Mouse (Mus musculus) forebrain, embryonic 11.5 days (tissue): Measurements from ENCODE around the gene Pmm2. TPM values are rescaled to one million over a fixed set of nuclear protein-coding genes. Genes with fewer than 3 reads are reported as not detected.
A peak's percentile ranks its signal among the peaks of the same experiment; 100 is the strongest.

Source experiments
- ATAC-seq: fragments of 200-750 bp; cut with Nextera tagmentation; replicated peaks from 2 replicates; pipeline ENCODE4 v1.8.0; 2017; ENCODE audit warnings: moderate TSS enrichment; ENCODE audit not compliant: low FRiP score
- DNase-seq: peaks from one replicate; pipeline ENCODE4 v3.0.0-alpha.2; 2017; ENCODE audit warnings: low spot score
- H3K27ac ChIP-seq: fragments of 300-500 bp; sonication (generic); 2 replicates; pipeline ENCODE4 v1.5.1; 2014; ENCODE audit warnings: low read depth, low read length
- H3K27me3 ChIP-seq: fragments of 300-500 bp; sonication (generic); 2 replicates; pipeline ENCODE4 v1.6.1; 2014; ENCODE audit warnings: mild to moderate bottlenecking, low read length, mixed read lengths; ENCODE audit not compliant: control insufficient read depth, insufficient read depth
- H3K36me3 ChIP-seq: fragments of 300-500 bp; sonication (generic); 2 replicates; pipeline ENCODE4 v1.6.1; 2014; ENCODE audit warnings: mild to moderate bottlenecking, low read length, moderate library complexity, mixed read lengths; ENCODE audit not compliant: control insufficient read depth, insufficient read depth
- H3K4me1 ChIP-seq: fragments of 300-500 bp; sonication (generic); replicated peaks from 2 replicates; pipeline ENCODE4 v1.6.1; 2014; ENCODE audit warnings: low read length, mixed read lengths; ENCODE audit not compliant: control insufficient read depth, insufficient read depth
- H3K4me2 ChIP-seq: fragments of 300-500 bp; sonication (generic); 2 replicates; pipeline ENCODE4 v1.6.1; 2014; ENCODE audit warnings: low read depth, mild to moderate bottlenecking, low read length, moderate library complexity, mixed read lengths; ENCODE audit not compliant: severe bottlenecking
- H3K4me3 ChIP-seq: fragments of 300-500 bp; sonication (generic); 2 replicates; pipeline ENCODE4 v1.5.1; 2014; ENCODE audit warnings: low read depth, low read length
- H3K9ac ChIP-seq: fragments of 300-500 bp; sonication (generic); 2 replicates; pipeline ENCODE4 v1.6.1; 2014; ENCODE audit warnings: low read length
- H3K9me3 ChIP-seq: fragments of 300-500 bp; sonication (generic); 2 replicates; pipeline ENCODE4 v1.6.1; 2016; ENCODE audit warnings: low read length, mixed read lengths; ENCODE audit not compliant: control insufficient read depth
- WGBS: fragments of 180-500 bp; shearing (Covaris S2); extraction: QIAGEN DNeasy Blood & Tissue Kit; methylation state at CpG from one replicate; pipeline ENCODE4 v1.1.7; 2014; 5-methylcytosine and 5-hydroxymethylcytosine counted together
- polyA plus RNA-seq: library from polyadenylated mRNA; unstranded; fragments of >200 nt; fragmentation: Nextera tagmentation; extraction: Ambion mirVana; gene quantifications from 2 replicates; pipeline ENCODE4 v1.2.1, GENCODE M21; 2014

Pmm2 gene
- polyA plus RNA-seq, 1 experiment from 2014 or later: 43.8 TPM

DNA sequence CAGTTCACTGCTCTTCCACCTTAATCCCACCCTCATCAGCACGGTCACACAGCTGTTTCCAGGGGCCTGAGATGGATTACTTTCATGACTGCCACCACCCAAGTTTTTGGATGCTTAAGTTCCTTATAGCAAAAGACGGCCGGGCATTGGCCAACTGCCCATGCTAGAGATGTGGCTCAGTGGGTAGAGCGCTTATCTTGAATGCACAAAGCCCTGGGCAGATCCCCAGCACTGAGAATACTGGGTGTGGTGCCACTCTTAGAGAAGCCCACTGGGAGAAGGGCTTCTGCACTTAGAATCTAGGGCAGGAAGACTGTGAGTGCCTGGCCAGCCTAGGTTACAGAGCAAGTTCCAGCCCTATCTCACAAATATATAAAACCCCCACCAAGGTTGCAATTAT lies 41.2 kb downstream of the Pmm2 start:
- H3K9ac ChIP-seq: no peak overlapping the region
- 87% methylated on average over 4 of the region's 4 CpGs for WGBS
- ATAC-seq (no peak), DNase-seq (no peak)
- peaks cover 2% of the 10 kb centered on the region; the same call in 1 of the 2 replicates for H3K27me3 ChIP-seq
- no peaks in the 10 kb centered on the region for H3K4me1 ChIP-seq
- no peak overlapping the region for H3K4me2 ChIP-seq
- H3K27ac ChIP-seq: no peak overlapping the region
- H3K4me3 ChIP-seq: no peak overlapping the region
- no peaks in the 10 kb centered on the region for H3K36me3 ChIP-seq
- no peaks in the 10 kb centered on the region for H3K9me3 ChIP-seq

DNA sequence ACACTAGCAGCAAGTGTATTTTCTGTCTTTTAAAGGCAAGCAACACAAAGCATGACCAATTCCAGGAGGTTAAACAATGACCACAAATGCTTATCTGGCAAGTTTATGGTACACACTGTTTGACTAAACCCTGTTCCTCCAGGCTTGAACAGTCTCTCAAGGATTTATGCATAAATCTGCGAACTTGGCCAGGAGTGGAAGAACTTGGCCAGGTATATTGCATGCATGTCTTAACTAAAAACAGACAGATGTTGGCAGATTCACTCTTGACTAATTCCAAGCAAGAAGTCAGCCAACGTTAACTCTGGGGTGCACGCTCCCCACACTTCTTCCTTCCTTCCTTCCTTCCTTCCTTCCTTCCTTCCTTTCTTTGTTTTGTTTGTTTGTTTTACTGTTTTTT lies 42.3 kb downstream of the Pmm2 start:
- DNase-seq: no peak
- WGBS: 86% methylated on average over 3 of the region's 3 CpGs
- no peak for ATAC-seq
- Histone ChIP-seq H3K9ac (no peak overlapping the region), H3K4me1 (no peaks in the 10 kb centered on the region), H3K27ac (no peak overlapping the region), H3K36me3 (no peaks in the 10 kb centered on the region), H3K4me2 (no peak overlapping the region), H3K27me3 (no peaks in the 10 kb centered on the region), H3K9me3 (no peaks in the 10 kb centered on the region), H3K4me3 (no peak overlapping the region)

DNA sequence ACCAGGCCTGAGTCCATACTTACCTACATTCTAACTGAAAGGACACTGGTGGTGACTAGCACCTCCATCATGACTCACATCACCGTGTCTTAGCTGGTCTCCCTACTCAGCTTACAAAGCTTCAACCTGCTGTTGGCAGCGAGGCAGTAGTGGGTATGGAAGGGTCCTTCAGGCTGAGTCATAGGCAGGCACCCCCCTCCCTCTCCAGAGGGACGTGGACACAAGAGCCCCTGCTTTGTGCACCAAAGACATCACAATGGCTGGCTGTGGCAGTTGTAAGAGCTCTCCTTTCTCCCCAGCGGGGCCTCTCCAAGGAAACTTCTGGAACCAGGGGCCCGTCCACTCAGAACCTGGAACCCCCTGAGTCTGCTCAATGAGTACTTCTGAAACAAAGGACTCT lies 43.0 kb downstream of the Pmm2 start, which contains the start of gene Gm5767:
Gene Gm5767 (plus strand): TSS at position 301 of the 400 bp plus-strand sequence.
- H3K36me3 ChIP-seq: no peaks in the 10 kb centered on the region
- H3K27me3 ChIP-seq: no peaks in the 10 kb centered on the region
- WGBS: 81% methylated on average over 5 of the region's 5 CpGs
- H3K4me1 ChIP-seq: no peaks in the 10 kb centered on the region
- H3K4me3 ChIP-seq: no peak within 1 kb of the TSS
- H3K27ac ChIP-seq: no peak within 1 kb of the TSS
- DNase-seq: no peak
- no peak within 1 kb of the TSS for H3K4me2 ChIP-seq
- no peaks in the 10 kb centered on the region for H3K9me3 ChIP-seq
- H3K9ac ChIP-seq: no peak within 1 kb of the TSS
- ATAC-seq: no peak

DNA sequence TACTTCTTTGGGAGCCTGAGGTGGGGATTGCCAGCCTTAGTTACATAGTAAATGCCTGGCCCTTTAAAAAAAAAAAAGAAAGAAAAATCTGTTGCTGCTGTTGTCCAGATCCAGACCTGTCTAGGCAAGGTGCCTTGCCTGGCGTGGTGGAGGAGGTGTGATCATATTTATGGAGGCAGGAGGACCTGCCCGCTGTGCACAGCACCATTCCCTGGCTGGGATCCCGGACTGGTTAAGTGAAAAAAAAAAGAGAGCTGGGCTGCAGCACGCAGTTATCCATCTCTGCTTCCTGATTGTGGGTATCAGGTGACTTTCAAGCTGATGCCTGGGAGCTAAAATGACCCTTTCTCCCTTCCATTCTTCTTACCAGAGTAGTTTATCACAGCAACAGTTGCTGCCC lies 47.6 kb downstream of the Pmm2 start:
- Histone ChIP-seq H3K4me3 (no peak overlapping the region), H3K4me2 (no peak overlapping the region), H3K27ac (no peak overlapping the region), H3K9ac (no peak overlapping the region), H3K4me1 (no peaks in the 10 kb centered on the region), H3K36me3 (peaks cover 3% of the 10 kb centered on the region; the same call in 1 of the 2 replicates), H3K9me3 (no peaks in the 10 kb centered on the region), H3K27me3 (no peaks in the 10 kb centered on the region)
- DNase-seq (no peak), ATAC-seq (no peak)
- 89% methylated on average over 4 of the region's 4 CpGs for WGBS

DNA sequence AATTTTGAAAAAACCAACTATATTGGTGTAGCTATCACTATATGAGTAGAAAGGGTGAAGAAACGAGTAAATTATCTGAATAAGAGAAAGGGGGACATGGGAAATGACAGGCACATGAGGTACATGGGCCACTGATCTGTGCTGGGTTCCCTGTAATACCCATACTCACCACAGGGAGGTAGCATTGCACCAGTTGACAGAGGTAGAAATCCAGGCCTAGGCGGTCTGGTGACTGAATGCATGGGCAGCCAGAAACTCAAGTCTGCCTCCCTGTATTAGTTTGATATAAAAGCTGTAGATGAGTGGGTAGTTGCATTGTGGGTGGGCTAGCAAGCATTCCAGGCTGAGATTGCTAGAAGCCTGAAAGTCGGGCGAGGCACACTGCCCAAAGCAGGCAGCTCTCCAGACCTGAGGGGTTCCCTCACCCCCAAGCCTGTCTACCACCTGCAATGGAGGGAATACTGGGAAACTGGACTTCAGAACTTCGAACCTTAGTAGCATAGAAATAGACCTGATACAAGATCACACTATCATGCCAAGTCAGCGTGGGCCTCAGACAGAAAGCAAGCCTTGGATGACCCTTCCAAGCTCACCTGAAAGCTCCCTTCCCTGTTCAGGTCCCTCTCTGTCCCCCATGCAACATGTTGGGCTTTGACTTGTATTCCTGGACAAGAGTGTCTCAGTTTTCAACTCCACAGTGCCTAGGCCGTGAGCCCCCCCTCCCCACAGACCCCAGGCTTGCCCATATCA lies 48.8 kb downstream of the Pmm2 start:
- WGBS: 61% methylated on average over 7 of the region's 7 CpGs
- ATAC-seq (peak; percentile 64), DNase-seq (peak; percentile 83)
- H3K4me1 ChIP-seq: no peaks in the 10 kb centered on the region
- no peak overlapping the region for H3K27ac ChIP-seq
- no peaks in the 10 kb centered on the region for H3K9me3 ChIP-seq
- no peak overlapping the region for H3K4me3 ChIP-seq
- H3K36me3 ChIP-seq: peaks cover 3% of the 10 kb centered on the region; the same call in 1 of the 2 replicates
- no peaks in the 10 kb centered on the region for H3K27me3 ChIP-seq
- H3K9ac ChIP-seq: no peak overlapping the region
- no peak overlapping the region for H3K4me2 ChIP-seq

DNA sequence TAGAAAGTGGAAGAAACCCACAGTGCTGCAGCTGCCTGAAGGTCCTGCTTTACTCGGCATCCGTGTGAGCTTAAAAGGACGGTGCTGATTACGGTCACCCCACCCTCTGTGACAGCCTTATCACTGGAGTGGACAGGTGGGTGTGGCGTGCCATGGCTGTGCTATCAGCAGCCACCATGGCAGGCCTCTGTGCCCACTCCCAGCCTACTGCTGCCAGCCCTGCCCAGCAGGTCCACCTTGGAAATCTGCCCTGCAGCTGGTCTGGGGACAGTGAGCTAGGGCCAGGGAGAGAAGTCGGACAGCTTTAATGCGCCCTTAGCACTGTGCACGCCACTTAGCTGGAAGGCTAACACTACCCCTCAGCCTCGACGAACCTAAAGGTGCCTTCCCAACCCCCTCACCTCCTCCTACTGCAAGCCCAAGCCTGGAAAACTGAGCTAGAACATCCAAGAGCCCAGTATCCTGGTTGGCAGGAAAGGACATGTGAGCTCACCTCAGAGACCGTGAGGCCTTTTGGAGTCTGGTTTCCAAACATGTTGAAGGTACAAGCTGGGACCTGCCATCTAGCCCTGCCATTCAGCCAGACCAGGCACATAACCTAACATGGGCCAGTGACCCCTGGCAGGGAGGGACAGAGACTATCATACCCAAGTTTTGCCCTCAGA lies 49.5 kb downstream of the Pmm2 start:
- Histone ChIP-seq H3K4me1 (no peaks in the 10 kb centered on the region), H3K4me2 (no peak overlapping the region), H3K9me3 (no peaks in the 10 kb centered on the region), H3K9ac (no peak overlapping the region), H3K4me3 (no peak overlapping the region), H3K27ac (no peak overlapping the region), H3K27me3 (no peaks in the 10 kb centered on the region), H3K36me3 (peaks cover 6% of the 10 kb centered on the region; the same call in 1 of the 2 replicates)
- ATAC-seq (peak; percentile 39), DNase-seq (peak; percentile 63)
- 84% methylated on average over 11 of the region's 11 CpGs for WGBS

DNA sequence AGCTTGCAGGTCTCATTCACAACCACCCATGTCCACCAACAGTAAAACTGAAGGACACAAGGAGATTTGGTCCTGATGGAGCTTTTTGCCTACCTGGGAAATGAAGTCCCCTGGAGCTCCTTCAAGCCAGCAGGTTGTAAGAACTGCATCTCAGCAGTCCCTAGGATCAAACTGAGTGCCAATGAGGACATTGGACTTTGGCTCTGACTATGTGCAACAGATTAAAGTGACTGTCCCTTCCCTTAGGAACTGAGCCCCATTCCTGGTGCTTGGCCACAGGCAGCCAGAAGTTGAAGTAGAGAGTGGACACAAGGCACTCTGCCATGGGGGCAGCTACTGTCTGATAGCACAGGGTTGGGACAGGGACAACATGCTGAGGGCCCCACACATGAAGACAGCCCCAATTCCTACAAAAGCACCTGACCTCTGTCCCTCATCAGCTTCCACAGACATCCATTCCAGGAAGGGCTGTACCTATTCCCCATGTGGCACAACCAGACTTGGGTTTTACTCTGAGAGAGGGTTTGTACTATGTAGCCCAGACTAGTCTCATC lies 50.2 kb downstream of the Pmm2 start:
- H3K9ac ChIP-seq: no peak overlapping the region
- H3K4me3 ChIP-seq: no peak overlapping the region
- H3K27me3 ChIP-seq: no peaks in the 10 kb centered on the region
- no peak for DNase-seq
- ATAC-seq: no peak
- H3K27ac ChIP-seq: no peak overlapping the region
- no peaks in the 10 kb centered on the region for H3K4me1 ChIP-seq
- no peaks in the 10 kb centered on the region for H3K9me3 ChIP-seq
- no peak overlapping the region for H3K4me2 ChIP-seq
- H3K36me3 ChIP-seq: peaks cover 9% of the 10 kb centered on the region; the same call in 1 of the 2 replicates

DNA sequence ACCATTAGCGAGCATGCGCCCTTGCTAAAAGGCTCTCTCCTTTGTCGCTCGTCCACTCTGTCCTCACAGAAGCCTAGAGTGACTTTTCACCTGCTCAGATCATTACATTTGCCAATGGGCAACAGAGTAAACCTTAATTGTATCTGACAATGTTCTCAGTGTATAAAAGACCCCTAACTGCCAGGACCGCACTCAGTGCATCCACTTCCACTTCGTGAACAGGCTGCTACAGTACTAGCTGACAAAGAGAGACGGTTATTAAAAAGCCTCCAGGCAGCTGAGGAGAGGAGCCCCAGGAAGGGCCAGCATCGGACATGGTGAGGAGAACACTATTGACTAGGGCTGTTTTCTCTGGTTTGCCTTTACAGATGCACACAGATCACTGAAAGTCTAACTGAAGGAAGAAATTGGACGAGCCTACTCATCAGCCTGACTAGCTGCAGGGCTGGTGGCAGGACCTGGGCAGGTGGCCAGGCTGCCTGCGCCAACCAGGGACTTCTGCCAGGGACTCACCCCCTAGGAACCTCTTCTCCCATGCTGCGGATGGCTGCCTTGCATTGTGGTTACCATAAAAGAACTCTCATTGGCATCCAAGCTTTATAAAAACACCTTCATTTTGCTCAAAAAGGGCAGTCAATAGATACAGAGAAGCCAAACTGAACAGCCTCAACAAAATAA lies 52.6 kb downstream of the Pmm2 start:
- Histone ChIP-seq H3K36me3 (peaks cover 16% of the 10 kb centered on the region; the same call in 1 of the 2 replicates), H3K27ac (no peak overlapping the region), H3K9me3 (no peaks in the 10 kb centered on the region), H3K27me3 (no peaks in the 10 kb centered on the region), H3K4me2 (no peak overlapping the region), H3K4me3 (no peak overlapping the region), H3K4me1 (no peaks in the 10 kb centered on the region), H3K9ac (no peak overlapping the region)
- 90% methylated on average over 11 of the region's 11 CpGs for WGBS
- no peak for DNase-seq
- no peak for ATAC-seq
